Mouse (Mus musculus): Measurements from ENCODE around the gene Tinagl1. TPM values are rescaled to one million over a fixed set of nuclear protein-coding genes. Genes with fewer than 3 reads are reported as not detected.

Gene Tinagl1
- polyA plus RNA-seq, 1 experiment = 1.6 TPM

- no peak overlapping the region for H3K4me3 ChIP-seq
- H3ac ChIP-seq (ENCODE audit: control insufficient read depth, insufficient read length) = no peak overlapping the region
- peak overlapping the region; percentile 12 for H3K4me2 ChIP-seq (ENCODE audit: low read depth)
- no peak for TF ChIP-seq USF1 (IDR thresholded peaks at IDR 0.05; ENCODE audit: low read depth)
- no peak for TF ChIP-seq POLR2A (IDR thresholded peaks at IDR 0.05; ENCODE audit: insufficient read length, low read depth)
- TF ChIP-seq MAX (IDR thresholded peaks at IDR 0.05; ENCODE audit: low read depth) = no peak
- TF ChIP-seq MYOG (IDR thresholded peaks at IDR 0.05; ENCODE audit: control insufficient read depth in 1 of 3, insufficient read depth in 1 of 3, insufficient read length in 2 of 3, low read depth in 2 of 3) = no peak
- no peak for TF ChIP-seq MYOD1 (IDR thresholded peaks at IDR 0.05; ENCODE audit: control insufficient read depth in 1 of 3, insufficient read length in 2 of 3, low read depth in 2 of 3)
- TF ChIP-seq TCF3 (IDR thresholded peaks at IDR 0.05; ENCODE audit: insufficient read length, low read depth) = no peak
- H3K27me3 ChIP-seq (ENCODE audit: control insufficient read depth, insufficient read depth, insufficient read length) = peaks cover 59% of the 10 kb centered on the region
- no peaks in the 10 kb centered on the region for H3K36me3 ChIP-seq (ENCODE audit: control insufficient read depth, insufficient read depth)
- H3K79me2 ChIP-seq (ENCODE audit: control insufficient read depth, insufficient read depth) = no peaks in the 10 kb centered on the region
Observed at GRCm38 (mm10) chr4:130138441-130139213, 36.3 kb downstream of the Tinagl1 start.

DNA sequence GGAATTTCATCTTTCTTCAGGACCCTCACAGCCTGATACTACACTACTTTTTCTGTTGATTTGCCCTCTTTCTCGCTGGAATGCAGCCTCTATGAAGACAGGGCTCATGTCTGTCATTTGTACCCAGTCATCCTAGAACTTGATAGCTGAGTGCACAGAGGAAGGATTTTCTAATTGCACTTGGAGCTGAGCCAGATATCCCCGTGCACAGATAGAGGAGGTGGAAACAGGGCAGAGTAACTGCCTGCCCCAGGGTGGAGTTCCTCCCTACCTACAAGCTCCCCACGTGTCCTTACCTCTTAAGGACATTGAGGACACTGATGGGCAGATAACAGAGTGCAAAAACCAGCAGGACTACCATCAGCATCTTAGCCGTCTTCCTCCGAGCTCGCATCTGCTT, 41.5 kb downstream of the Tinagl1 start:
- Histone ChIP-seq H3K36me3 (ENCODE audit: control insufficient read depth, insufficient read depth) (no peaks in the 10 kb centered on the region), H3K4me2 (ENCODE audit: low read depth) (no peak overlapping the region), H3ac (ENCODE audit: control insufficient read depth, insufficient read length) (no peak overlapping the region), H3K27me3 (ENCODE audit: control insufficient read depth, insufficient read depth, insufficient read length) (peaks cover 30% of the 10 kb centered on the region), H3K4me3 (no peak overlapping the region), H3K79me2 (ENCODE audit: control insufficient read depth, insufficient read depth) (no peaks in the 10 kb centered on the region)
- TF ChIP-seq POLR2A (IDR thresholded peaks at IDR 0.05; ENCODE audit: insufficient read length, low read depth) = no peak
- TF ChIP-seq SRF (IDR thresholded peaks at IDR 0.05; ENCODE audit: control insufficient read depth, insufficient read length, low read depth) = no peak
- no peak for TF ChIP-seq TCF12 (IDR thresholded peaks at IDR 0.05; ENCODE audit: insufficient read depth, poor library complexity, severe bottlenecking)
- TF ChIP-seq E2F4 (IDR thresholded peaks at IDR 0.05; ENCODE audit: insufficient read depth) = no peak
- no peak for TF ChIP-seq USF1 (IDR thresholded peaks at IDR 0.05; ENCODE audit: low read depth)
- TF ChIP-seq MYOD1 (IDR thresholded peaks at IDR 0.05; ENCODE audit: control insufficient read depth in 1 of 3, insufficient read length in 2 of 3, low read depth in 2 of 3) = no peak
- TF ChIP-seq TCF3 (IDR thresholded peaks at IDR 0.05; ENCODE audit: insufficient read length, low read depth) = no peak
- no peak for TF ChIP-seq POLR2AphosphoS2 (IDR thresholded peaks at IDR 0.05; ENCODE audit: insufficient read length, low read depth)
- no peak for TF ChIP-seq REST (IDR thresholded peaks at IDR 0.05; ENCODE audit: insufficient read depth, insufficient read length)
- no peak for TF ChIP-seq MYOG (IDR thresholded peaks at IDR 0.05; ENCODE audit: control insufficient read depth in 1 of 3, insufficient read depth in 1 of 3, insufficient read length in 2 of 3, low read depth in 2 of 3)
- TF ChIP-seq MAX (IDR thresholded peaks at IDR 0.05; ENCODE audit: low read depth) = no peak
- no peak for TF ChIP-seq CEBPB (IDR thresholded peaks at IDR 0.05; ENCODE audit: insufficient read depth, poor library complexity, severe bottlenecking)

- Histone ChIP-seq H3K4me2 (ENCODE audit: low read depth) (no peak overlapping the region), H3K79me2 (ENCODE audit: control insufficient read depth, insufficient read depth) (no peaks in the 10 kb centered on the region), H3K4me3 (no peak overlapping the region), H3K36me3 (ENCODE audit: control insufficient read depth, insufficient read depth) (no peaks in the 10 kb centered on the region), H3K27me3 (ENCODE audit: control insufficient read depth, insufficient read depth, insufficient read length) (peaks cover 12% of the 10 kb centered on the region), H3ac (ENCODE audit: control insufficient read depth, insufficient read length) (no peak overlapping the region)
- TF ChIP-seq MYOD1 (IDR thresholded peaks at IDR 0.05; ENCODE audit: control insufficient read depth in 1 of 3, insufficient read length in 2 of 3, low read depth in 2 of 3) = no peak
- no peak for TF ChIP-seq TCF3 (IDR thresholded peaks at IDR 0.05; ENCODE audit: insufficient read length, low read depth)
- TF ChIP-seq E2F4 (IDR thresholded peaks at IDR 0.05; ENCODE audit: insufficient read depth) = no peak
- no peak for TF ChIP-seq MYOG (IDR thresholded peaks at IDR 0.05; ENCODE audit: control insufficient read depth in 1 of 3, insufficient read depth in 1 of 3, insufficient read length in 2 of 3, low read depth in 2 of 3)
- TF ChIP-seq CEBPB (IDR thresholded peaks at IDR 0.05; ENCODE audit: insufficient read depth, poor library complexity, severe bottlenecking) = no peak
- TF ChIP-seq TCF12 (IDR thresholded peaks at IDR 0.05; ENCODE audit: insufficient read depth, poor library complexity, severe bottlenecking) = no peak
- TF ChIP-seq SRF (IDR thresholded peaks at IDR 0.05; ENCODE audit: control insufficient read depth, insufficient read length, low read depth) = no peak
- TF ChIP-seq POLR2A (IDR thresholded peaks at IDR 0.05; ENCODE audit: insufficient read length, low read depth) = no peak
- TF ChIP-seq POLR2AphosphoS2 (IDR thresholded peaks at IDR 0.05; ENCODE audit: insufficient read length, low read depth) = no peak
- TF ChIP-seq MAX (IDR thresholded peaks at IDR 0.05; ENCODE audit: low read depth) = no peak
- no peak for TF ChIP-seq REST (IDR thresholded peaks at IDR 0.05; ENCODE audit: insufficient read depth, insufficient read length)
- TF ChIP-seq USF1 (IDR thresholded peaks at IDR 0.05; ENCODE audit: low read depth) = no peak
Observed at GRCm38 (mm10) chr4:130131448-130132105, 43.3 kb downstream of the Tinagl1 start.

DNA sequence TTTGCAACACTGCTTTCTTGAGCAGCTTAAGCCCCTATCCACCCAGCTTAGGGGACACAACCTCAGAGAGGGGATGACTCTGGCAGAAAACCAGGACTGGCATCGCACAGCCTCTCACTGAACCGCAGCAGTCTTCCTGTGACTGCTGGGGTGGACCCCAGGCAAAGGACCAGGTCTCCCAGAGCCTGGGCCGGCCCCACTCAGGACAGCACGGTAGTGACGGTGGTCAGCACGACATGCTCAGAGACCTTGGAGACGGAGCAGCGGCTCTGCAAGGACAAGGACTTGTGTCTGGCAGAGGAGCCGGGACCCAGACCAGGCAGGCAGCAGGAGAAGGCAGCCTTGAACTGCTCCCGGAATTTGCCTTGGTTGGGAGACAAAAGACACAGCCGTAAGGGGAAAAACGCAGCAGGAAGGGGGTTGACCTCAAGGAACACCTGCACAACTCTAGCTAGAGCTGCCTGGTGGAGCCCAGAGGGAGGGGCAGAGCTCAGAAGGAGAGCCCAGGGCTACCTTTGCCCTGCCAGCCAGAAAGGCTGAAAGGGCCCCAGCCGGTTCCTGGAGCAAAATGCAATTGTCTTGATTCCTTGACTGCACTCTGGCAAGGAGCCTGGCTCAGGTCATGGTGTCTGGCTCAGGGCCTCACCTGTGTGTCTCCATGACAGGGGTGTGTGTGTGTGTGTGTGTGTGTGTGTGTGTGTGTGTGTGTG, 44.1 kb downstream of the Tinagl1 start:
- Histone ChIP-seq H3K79me2 (ENCODE audit: control insufficient read depth, insufficient read depth) (no peaks in the 10 kb centered on the region), H3K4me3 (no peak overlapping the region), H3K36me3 (ENCODE audit: control insufficient read depth, insufficient read depth) (peaks cover 1% of the 10 kb centered on the region), H3K27me3 (ENCODE audit: control insufficient read depth, insufficient read depth, insufficient read length) (peaks cover 8% of the 10 kb centered on the region), H3K4me2 (ENCODE audit: low read depth) (no peak overlapping the region), H3ac (ENCODE audit: control insufficient read depth, insufficient read length) (no peak overlapping the region)
- TF ChIP-seq CEBPB (IDR thresholded peaks at IDR 0.05; ENCODE audit: insufficient read depth, poor library complexity, severe bottlenecking) = no peak
- no peak for TF ChIP-seq POLR2AphosphoS2 (IDR thresholded peaks at IDR 0.05; ENCODE audit: insufficient read length, low read depth)
- TF ChIP-seq MYOD1 (IDR thresholded peaks at IDR 0.05; ENCODE audit: control insufficient read depth in 1 of 3, insufficient read length in 2 of 3, low read depth in 2 of 3) = no peak
- TF ChIP-seq TCF12 (IDR thresholded peaks at IDR 0.05; ENCODE audit: insufficient read depth, poor library complexity, severe bottlenecking) = no peak
- TF ChIP-seq SRF (IDR thresholded peaks at IDR 0.05; ENCODE audit: control insufficient read depth, insufficient read length, low read depth) = no peak
- no peak for TF ChIP-seq TCF3 (IDR thresholded peaks at IDR 0.05; ENCODE audit: insufficient read length, low read depth)
- no peak for TF ChIP-seq USF1 (IDR thresholded peaks at IDR 0.05; ENCODE audit: low read depth)
- TF ChIP-seq E2F4 (IDR thresholded peaks at IDR 0.05; ENCODE audit: insufficient read depth) = no peak
- no peak for TF ChIP-seq REST (IDR thresholded peaks at IDR 0.05; ENCODE audit: insufficient read depth, insufficient read length)
- TF ChIP-seq MAX (IDR thresholded peaks at IDR 0.05; ENCODE audit: low read depth) = no peak
- TF ChIP-seq POLR2A (IDR thresholded peaks at IDR 0.05; ENCODE audit: insufficient read length, low read depth) = no peak
- TF ChIP-seq MYOG (IDR thresholded peaks at IDR 0.05; ENCODE audit: control insufficient read depth in 1 of 3, insufficient read depth in 1 of 3, insufficient read length in 2 of 3, low read depth in 2 of 3) = no peak
